Mouse (Mus musculus): ENCODE data around the gene 1700024B05Rik. TPM values are rescaled to one million over a fixed set of nuclear protein-coding genes. Genes with fewer than 3 reads are reported as not detected.

1700024B05Rik gene
- not detected for total RNA-seq (2023)

DNA sequence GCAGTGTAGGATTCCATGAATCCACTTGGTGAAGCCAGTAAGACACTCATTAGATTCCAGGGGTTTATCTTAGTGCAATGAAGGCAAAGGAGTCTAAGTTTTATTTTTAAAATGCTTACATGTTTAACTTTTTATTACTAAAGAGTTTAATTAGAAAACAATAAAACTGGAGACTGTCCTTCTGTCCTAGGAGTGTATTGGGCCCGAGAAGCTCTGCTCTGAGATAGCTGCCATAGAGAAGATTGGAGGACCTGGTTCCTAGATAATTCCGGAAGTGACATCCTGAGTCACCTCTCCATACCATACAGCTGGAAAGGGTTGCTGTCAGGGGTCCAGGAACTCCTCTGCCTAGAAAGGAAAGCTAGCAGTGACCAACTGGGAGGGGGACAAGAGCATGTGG lies at the start of gene 1700024B05Rik:
1700024B05Rik (plus strand) TSS at position 301 of the 400 bp plus-strand sequence.

DNA sequence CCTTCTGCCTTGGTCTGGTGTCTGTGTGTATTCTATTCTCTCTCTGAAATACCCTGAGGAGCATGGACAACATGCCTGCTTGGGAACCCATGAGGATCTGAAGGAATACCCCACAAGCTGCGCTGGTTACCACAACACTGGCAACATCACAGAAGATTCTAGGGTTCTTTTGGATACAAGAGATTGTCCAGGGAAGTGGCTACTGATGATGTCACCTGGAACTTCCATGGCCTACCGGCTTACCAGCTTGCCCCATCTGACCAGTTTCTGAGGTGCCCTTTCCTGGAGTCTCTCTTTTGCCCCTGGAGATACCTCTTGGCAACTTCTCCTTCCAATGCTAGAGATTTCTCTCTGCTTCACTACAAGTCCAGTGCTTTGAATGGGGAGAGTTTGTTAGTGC lies 36.6 kb upstream of the 1700024B05Rik start, which contains the start of gene Gm7980:
Gm7980 (minus strand) TSS at position 101 of the 400 bp plus-strand sequence.

DNA sequence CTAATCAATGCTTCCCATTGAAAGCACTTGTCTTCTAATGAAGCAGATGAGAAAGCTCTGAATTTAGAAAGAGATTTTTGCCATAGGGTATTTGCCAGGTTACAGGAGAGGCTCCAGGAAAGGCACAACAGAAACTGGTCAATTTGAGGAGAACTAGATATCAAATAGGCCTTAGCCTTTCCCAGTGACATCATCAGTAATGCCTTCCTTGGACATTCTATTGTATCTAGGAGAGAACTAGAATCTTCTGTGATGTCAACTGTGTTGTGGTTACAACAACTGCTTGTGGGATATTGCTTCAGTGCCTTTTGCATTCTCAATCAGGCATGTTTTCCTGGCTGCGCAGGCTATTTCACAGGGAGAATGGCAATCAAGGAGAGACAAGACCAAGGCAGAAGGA lies 19.1 kb upstream of the 1700024B05Rik start, which contains the start of gene 1700049E17Rik1:
1700049E17Rik1 (plus strand) TSS at position 301 of the 400 bp plus-strand sequence.

DNA sequence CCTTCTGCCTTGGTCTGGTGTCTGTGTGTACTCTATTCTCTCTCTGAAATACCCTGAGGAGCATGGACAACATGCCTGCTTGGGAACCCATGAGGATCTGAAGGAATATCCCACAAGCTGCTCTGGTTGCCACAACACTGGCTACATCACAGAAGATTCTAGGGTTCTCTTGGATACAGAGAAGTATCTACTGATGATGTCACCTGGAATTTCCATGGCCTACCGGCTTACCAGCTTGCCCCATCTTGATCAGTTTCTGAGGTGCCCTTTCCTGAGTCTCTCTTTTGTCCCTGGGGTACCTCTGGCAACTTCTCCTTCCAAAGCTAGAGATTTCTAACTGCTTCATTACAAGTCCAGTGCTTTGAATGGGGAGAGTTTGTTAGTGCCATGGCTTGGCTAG lies 24.0 kb downstream of the 1700024B05Rik start, which contains the start of gene Gm6401:
Gm6401 (minus strand) TSS at position 101 of the 400 bp plus-strand sequence.

DNA sequence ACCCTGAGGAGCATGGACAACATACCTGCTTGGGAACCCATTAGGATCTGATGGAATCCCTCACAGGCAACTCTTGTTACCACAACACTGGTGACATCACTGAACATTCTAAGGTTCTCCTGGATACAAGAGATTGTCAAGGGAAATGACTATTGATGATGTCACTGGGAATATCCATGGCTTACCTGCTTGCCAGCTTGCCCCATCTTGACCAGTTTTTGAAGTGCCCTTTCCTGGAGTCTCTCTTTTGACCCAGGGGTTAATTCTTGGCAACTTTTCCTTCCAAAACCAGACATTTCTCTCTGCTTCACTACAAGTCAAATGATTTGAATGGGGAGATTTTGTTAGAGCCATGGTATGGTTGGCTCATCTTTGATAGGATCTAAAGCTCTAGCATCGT lies 39.4 kb downstream of the 1700024B05Rik start, which contains the start of gene Gm3543:
Gm3543 (minus strand) TSS at position 101 of the 400 bp plus-strand sequence.

Other genes with a start within 250 kb of the 1700024B05Rik start
- not detected for gene Gm8068, start 242.1 kb upstream of the 1700024B05Rik start, total RNA-seq (2023)
- not detected for gene Gm7929, start 193.4 kb upstream of the 1700024B05Rik start, total RNA-seq (2023)
- gene Gm47189, start 171.6 kb upstream of the 1700024B05Rik start, total RNA-seq (2023) = not detected
- not detected for gene Gm7980, start 36.7 kb upstream of the 1700024B05Rik start, total RNA-seq (2023)
- gene 1700049E17Rik1, start 19.0 kb upstream of the 1700024B05Rik start, total RNA-seq (2023) = not detected
- gene Gm6401, start 23.9 kb downstream of the 1700024B05Rik start, total RNA-seq (2023) = not detected
- gene Gm3543, start 39.3 kb downstream of the 1700024B05Rik start, total RNA-seq (2023) = not detected
- not detected for gene Gm7951, start 173.4 kb downstream of the 1700024B05Rik start, total RNA-seq (2023)
- gene Gm17027, start 218.6 kb downstream of the 1700024B05Rik start, total RNA-seq (2023) = not detected
- gene Gm3573, start 246.8 kb downstream of the 1700024B05Rik start, total RNA-seq (2023) = not detected